Comparison of ENCODE assay signal across 8 mouse cellular contexts in the genomic region with DNA sequence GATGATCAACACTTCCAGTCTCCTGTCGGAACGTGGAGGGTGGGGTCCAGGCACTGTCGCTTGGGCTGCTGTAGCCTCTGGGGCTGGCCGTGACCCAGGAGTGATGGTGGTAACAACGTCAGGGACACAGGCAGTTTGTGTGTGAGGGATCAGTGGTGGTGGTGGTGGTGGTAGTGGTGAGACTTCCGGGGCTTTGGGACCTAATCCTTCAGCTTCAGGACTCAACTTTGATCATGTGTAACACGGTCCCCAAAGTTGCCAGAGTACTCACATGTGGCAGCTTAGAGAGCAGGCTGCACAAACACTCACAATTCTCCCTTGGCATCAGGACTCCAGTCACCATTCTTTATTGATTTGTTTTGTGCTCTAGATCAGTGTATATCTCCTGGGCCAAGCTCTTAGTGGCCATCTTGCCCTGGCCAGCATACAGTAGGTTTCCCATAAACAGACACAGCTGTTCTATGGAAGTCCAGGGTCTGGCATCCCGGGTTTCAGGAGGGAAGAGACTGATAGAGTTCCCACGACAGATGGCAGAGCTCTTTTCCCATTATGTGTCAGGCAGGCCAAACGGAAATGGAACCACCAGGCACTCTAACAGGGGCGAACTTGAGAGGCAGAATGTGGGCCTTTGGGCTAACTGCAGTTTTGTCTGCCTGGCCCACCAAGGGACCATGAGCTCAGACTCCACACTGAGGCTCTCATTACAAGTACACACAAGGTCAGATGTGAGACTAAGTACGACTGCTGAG. TPM values are rescaled to one million over a fixed set of nuclear protein-coding genes. Genes with fewer than 3 reads are reported as not detected.
DNase-seq lines count a peak whose midpoint lies in the region; ATAC-seq and TF ChIP-seq lines count a peak whose summit lies in the region.

No protein-coding gene starts in this region.

- no peak; the same call in 1 of the 2 replicates for ATAC-seq in lung, embryonic 15.5 days (ENCODE audit: borderline replicate concordance, extremely low read depth, low FRiP score, low TSS enrichment)
- no peak; the same call in 1 of the 2 replicates for ATAC-seq in forebrain, postnatal 0 days
- ATAC-seq in liver, postnatal 0 days: peak; percentile 24

- H3K36me3 ChIP-seq in lung, embryonic 15.5 days: peaks cover 28% of the 10 kb centered on the region
- H3K36me3 ChIP-seq in forebrain, postnatal 0 days (ENCODE audit: insufficient read depth): peaks cover 44% of the 10 kb centered on the region
- H3K36me3 ChIP-seq in liver, postnatal 0 days (replicated peaks; ENCODE audit: insufficient read depth, low read length): peaks cover 18% of the 10 kb centered on the region

- H3K4me2 ChIP-seq in lung, embryonic 15.5 days: peak overlapping the region; percentile 78
- H3K4me2 ChIP-seq in forebrain, postnatal 0 days (ENCODE audit: low read depth): peak overlapping the region; percentile 73
- peak overlapping the region; percentile 83 for H3K4me2 ChIP-seq in liver, postnatal 0 days (ENCODE audit: low read depth, low read length)

- peaks cover 31% of the 10 kb centered on the region for H3K4me1 ChIP-seq in lung, embryonic 15.5 days
- peaks cover 10% of the 10 kb centered on the region for H3K4me1 ChIP-seq in forebrain, postnatal 0 days (ENCODE audit: insufficient read depth)
- peaks cover 26% of the 10 kb centered on the region for H3K4me1 ChIP-seq in liver, postnatal 0 days (ENCODE audit: insufficient read depth)

- no peak for TF ChIP-seq CTCF in forebrain, postnatal 0 days (IDR thresholded peaks at IDR 0.05; ENCODE audit: low read depth)
- no peak for TF ChIP-seq CTCF in liver, postnatal 0 days (IDR thresholded peaks at IDR 0.05; ENCODE audit: low read depth)

- H3K9me3 ChIP-seq in lung, embryonic 15.5 days: no peaks in the 10 kb centered on the region
- H3K9me3 ChIP-seq in forebrain, postnatal 0 days (ENCODE audit: low read length): no peaks in the 10 kb centered on the region
- no peaks in the 10 kb centered on the region for H3K9me3 ChIP-seq in liver, postnatal 0 days (ENCODE audit: low read length)

- peak; percentile 45 to 58 for DNase-seq in cerebellum, postnatal 10 days
- no peak for DNase-seq in cerebellum, adult 11-12 months
- no peak for DNase-seq in lung, postnatal 25 days (ENCODE audit: low spot score)
- DNase-seq in forebrain, postnatal 0 days: no peak
- no peak for DNase-seq in liver, postnatal 0 days
- no peak for DNase-seq in layer of hippocampus, adult 18-20 months (ENCODE audit: low spot score in 2 of 2)
- no peak for DNase-seq in layer of hippocampus, adult 9-10 months (ENCODE audit: low spot score)

- WGBS in lung, embryonic 15.5 days: 5% methylated on average over 12 of the region's 12 CpGs
- WGBS in forebrain, postnatal 0 days: 4% methylated on average over 12 of the region's 12 CpGs
- 9% methylated on average over 12 of the region's 12 CpGs for WGBS in liver, postnatal 0 days (ENCODE audit: insufficient replicate concordance)

- no peaks in the 10 kb centered on the region for H3K27me3 ChIP-seq in lung, embryonic 15.5 days
- no peaks in the 10 kb centered on the region for H3K27me3 ChIP-seq in forebrain, postnatal 0 days (ENCODE audit: insufficient read depth, low read length)
- no peaks in the 10 kb centered on the region for H3K27me3 ChIP-seq in liver, postnatal 0 days (ENCODE audit: insufficient read depth, low read length)

- peak overlapping the region; percentile 84 for H3K27ac ChIP-seq in lung, embryonic 15.5 days
- H3K27ac ChIP-seq in forebrain, postnatal 0 days (ENCODE audit: low read depth, low read length): peak overlapping the region; percentile 90
- H3K27ac ChIP-seq in liver, postnatal 0 days (ENCODE audit: low read depth): peak overlapping the region; percentile 87

- TF ChIP-seq EP300 in liver, postnatal 0 days (IDR thresholded peaks at IDR 0.05; ENCODE audit: low read depth): no peak

- H3K4me3 ChIP-seq in lung, embryonic 15.5 days: peak overlapping the region; percentile 76
- H3K4me3 ChIP-seq in forebrain, postnatal 0 days (ENCODE audit: low read depth, low read length): peak overlapping the region; percentile 71
- H3K4me3 ChIP-seq in liver, postnatal 0 days (ENCODE audit: low read depth, low read length): peak overlapping the region; percentile 73

- H3K9ac ChIP-seq in lung, embryonic 15.5 days: peak overlapping the region; percentile 86
- peak overlapping the region; percentile 78 for H3K9ac ChIP-seq in forebrain, postnatal 0 days
- peak overlapping the region; percentile 80 for H3K9ac ChIP-seq in liver, postnatal 0 days (replicated peaks)

RNA-seq across cellular contexts. Expression of gene Flii, which starts 0.5 kb away (rescaled TPM):
- polyA plus RNA-seq in lung, embryonic 15.5 days (2015; fragmentation: Nextera tagmentation; extraction: Ambion mirVana): 83.3 and 94.4 TPM in 2 replicates
- 80.7 and 104 TPM in 2 replicates for total RNA-seq in forebrain, postnatal 0 days (2014; rRNA removed)
- 31.7 and 37.4 TPM in 2 replicates for polyA plus RNA-seq in forebrain, postnatal 0 days (2015; fragmentation: Nextera tagmentation; extraction: Ambion mirVana)
- polyA plus RNA-seq in liver, postnatal 0 days (2015; fragmentation: Nextera tagmentation; extraction: Ambion mirVana): 23.3 and 23.4 TPM in 2 replicates
- total RNA-seq in layer of hippocampus, adult 18-20 months (2021): 10 to 100 TPM; 63.4 to 63.6 TPM

RNA-seq across cellular contexts. Expression of gene Mief2, which starts 0.6 kb away (rescaled TPM):
- 13.5 and 14.7 TPM in 2 replicates for polyA plus RNA-seq in lung, embryonic 15.5 days (2015; fragmentation: Nextera tagmentation; extraction: Ambion mirVana)
- total RNA-seq in forebrain, postnatal 0 days (2014; rRNA removed): 35.7 and 40.4 TPM in 2 replicates
- polyA plus RNA-seq in forebrain, postnatal 0 days (2015; fragmentation: Nextera tagmentation; extraction: Ambion mirVana): 25.4 and 26.5 TPM in 2 replicates
- polyA plus RNA-seq in liver, postnatal 0 days (2015; fragmentation: Nextera tagmentation; extraction: Ambion mirVana): 4.5 and 4.9 TPM in 2 replicates
- 10 to 100 TPM; 22.9 to 26.2 TPM for total RNA-seq in layer of hippocampus, adult 18-20 months (2021)

RNA-seq across cellular contexts. Expression of gene Llgl1, which starts 28.0 kb away (rescaled TPM):
- 52.1 and 54.2 TPM in 2 replicates for polyA plus RNA-seq in lung, embryonic 15.5 days (2015; fragmentation: Nextera tagmentation; extraction: Ambion mirVana)
- 27.8 and 32.2 TPM in 2 replicates for total RNA-seq in forebrain, postnatal 0 days (2014; rRNA removed)
- polyA plus RNA-seq in forebrain, postnatal 0 days (2015; fragmentation: Nextera tagmentation; extraction: Ambion mirVana): 25.3 and 30.1 TPM in 2 replicates
- 4.2 and 4.6 TPM in 2 replicates for polyA plus RNA-seq in liver, postnatal 0 days (2015; fragmentation: Nextera tagmentation; extraction: Ambion mirVana)
- 10 to 100 TPM; 39.2 to 41.1 TPM for total RNA-seq in layer of hippocampus, adult 18-20 months (2021)

RNA-seq across cellular contexts. Expression of gene Top3a, which starts 49.6 kb away (rescaled TPM):
- polyA plus RNA-seq in lung, embryonic 15.5 days (2015; fragmentation: Nextera tagmentation; extraction: Ambion mirVana): 17.0 and 17.2 TPM in 2 replicates
- total RNA-seq in forebrain, postnatal 0 days (2014; rRNA removed): 9.2 and 11.5 TPM in 2 replicates
- polyA plus RNA-seq in forebrain, postnatal 0 days (2015; fragmentation: Nextera tagmentation; extraction: Ambion mirVana): 2.8 and 3.9 TPM in 2 replicates
- polyA plus RNA-seq in liver, postnatal 0 days (2015; fragmentation: Nextera tagmentation; extraction: Ambion mirVana): 2.5 and 3.2 TPM in 2 replicates
- total RNA-seq in layer of hippocampus, adult 18-20 months (2021): 1 to 10 TPM; 5.7 to 6.0 TPM

RNA-seq across cellular contexts. Expression of gene Smcr8, which starts 49.8 kb away (rescaled TPM):
- 4.5 and 5.3 TPM in 2 replicates for polyA plus RNA-seq in lung, embryonic 15.5 days (2015; fragmentation: Nextera tagmentation; extraction: Ambion mirVana)
- total RNA-seq in forebrain, postnatal 0 days (2014; rRNA removed): 11.4 and 15.4 TPM in 2 replicates
- polyA plus RNA-seq in forebrain, postnatal 0 days (2015; fragmentation: Nextera tagmentation; extraction: Ambion mirVana): 2.6 and 3.2 TPM in 2 replicates
- 1.9 and 2.0 TPM in 2 replicates for polyA plus RNA-seq in liver, postnatal 0 days (2015; fragmentation: Nextera tagmentation; extraction: Ambion mirVana)
- total RNA-seq in layer of hippocampus, adult 18-20 months (2021): 10 to 100 TPM; 32.9 to 34.1 TPM

Comparison
In these comparisons a context has a peak if more than half of its experiments do, and no peak if none do; other contexts are left out.
1. DNase-seq: peak in cerebellum, postnatal 10 days (2 of 2); none in cerebellum, adult 11-12 months (single experiment), lung, postnatal 25 days (single experiment), forebrain, postnatal 0 days (single experiment), liver, postnatal 0 days (single experiment), layer of hippocampus, adult 18-20 months (0 of 2) and layer of hippocampus, adult 9-10 months (single experiment).
2. Peak in every context shown above with its lines, with median percentiles within 50 percentile points of each other: H3K27ac ChIP-seq, H3K4me2 ChIP-seq, H3K4me3 ChIP-seq and H3K9ac ChIP-seq.